Mouse (Mus musculus): Measurements from ENCODE around the gene Nek1.
"Not testable (repeated sequence)": the region's sequence is repeated elsewhere in the genome, so short reads cannot be mapped to it uniquely, and the experiment has no call there.

Nek1 gene

GRCm38 (mm10) chr8:60984260-60985010 lies 8.6 kb upstream of the Nek1 start:
- DNase-seq (ENCODE audit: low read depth, low spot score), result not testable (repeated sequence)

- no peak for DNase-seq (ENCODE audit: low read depth, low spot score)
Observed at GRCm38 (mm10) chr8:60992561-60992909, 460 bp upstream of the Nek1 start.

GRCm38 (mm10) chr8:60993639-60993986 lies 618 bp downstream of the Nek1 start:
- DNase-seq (ENCODE audit: low read depth, low spot score), result no peak

- no peak for DNase-seq (ENCODE audit: low read depth, low spot score)
Observed at GRCm38 (mm10) chr8:60996468-60996867, 3.5 kb downstream of the Nek1 start.

- peak; percentile 75 for DNase-seq (ENCODE audit: low read depth, low spot score)
Observed at GRCm38 (mm10) chr8:61041951-61042350, 49.0 kb downstream of the Nek1 start.

- no peak for DNase-seq (ENCODE audit: low read depth, low spot score)
Observed at GRCm38 (mm10) chr8:61043874-61044273, 50.9 kb downstream of the Nek1 start.

GRCm38 (mm10) chr8:61046816-61047215 lies 53.8 kb downstream of the Nek1 start:
- DNase-seq (ENCODE audit: low read depth, low spot score), result no peak

GRCm38 (mm10) chr8:61053017-61053416 lies 60.0 kb downstream of the Nek1 start:
- DNase-seq (ENCODE audit: low read depth, low spot score), result no peak

- no peak for DNase-seq (ENCODE audit: low read depth, low spot score)
Observed at GRCm38 (mm10) chr8:61054313-61054712, 61.3 kb downstream of the Nek1 start.

GRCm38 (mm10) chr8:61056997-61057396 lies 64.0 kb downstream of the Nek1 start:
- DNase-seq (ENCODE audit: low read depth, low spot score), result no peak

GRCm38 (mm10) chr8:61059143-61059542 lies 66.1 kb downstream of the Nek1 start:
- peak; percentile 36 for DNase-seq (ENCODE audit: low read depth, low spot score)

- DNase-seq (ENCODE audit: low read depth, low spot score), result no peak
Observed at GRCm38 (mm10) chr8:61060412-61060811, 67.4 kb downstream of the Nek1 start.

- peak; percentile 24 for DNase-seq (ENCODE audit: low read depth, low spot score)
Observed at GRCm38 (mm10) chr8:61075059-61075458, 82.1 kb downstream of the Nek1 start.

GRCm38 (mm10) chr8:61110496-61110895 lies 117.5 kb downstream of the Nek1 start:
- no peak for DNase-seq (ENCODE audit: low read depth, low spot score)

GRCm38 (mm10) chr8:61111940-61112339 lies 118.9 kb downstream of the Nek1 start:
- no peak for DNase-seq (ENCODE audit: low read depth, low spot score)

GRCm38 (mm10) chr8:61121631-61122030 lies 128.6 kb downstream of the Nek1 start:
- no peak for DNase-seq (ENCODE audit: low read depth, low spot score)

- no peak for DNase-seq (ENCODE audit: low read depth, low spot score)
Observed at GRCm38 (mm10) chr8:61127299-61127861, 134.4 kb downstream of the Nek1 start.

GRCm38 (mm10) chr8:61132561-61133134 lies 139.7 kb downstream of the Nek1 start:
- DNase-seq (ENCODE audit: low read depth, low spot score), result no peak

- no peak for DNase-seq (ENCODE audit: low read depth, low spot score)
Observed at GRCm38 (mm10) chr8:61141869-61142268, 148.9 kb downstream of the Nek1 start.

- no peak for DNase-seq (ENCODE audit: low read depth, low spot score)
Observed at GRCm38 (mm10) chr8:61142302-61142701, 149.3 kb downstream of the Nek1 start.

GRCm38 (mm10) chr8:61142845-61143244 lies 149.8 kb downstream of the Nek1 start:
- no peak for DNase-seq (ENCODE audit: low read depth, low spot score)

GRCm38 (mm10) chr8:61148728-61149127 lies 155.7 kb downstream of the Nek1 start:
- no peak for DNase-seq (ENCODE audit: low read depth, low spot score)

GRCm38 (mm10) chr8:61150596-61150995 lies 157.6 kb downstream of the Nek1 start:
- DNase-seq (ENCODE audit: low read depth, low spot score), result no peak

Data from CD4-positive, CD25-positive, alpha-beta regulatory T cell, adult 2 months (primary cell).